Mouse (Mus musculus) ES-Bruce4 (cell line): ENCODE measurements around the gene Sept8.

Experiments used
- CTCF ChIP-seq: IDR thresholded peaks from one replicate; pipeline ENCODE4 v1.8.1; 2011; ENCODE audit warnings: low read depth, low read length
- EP300 ChIP-seq: IDR thresholded peaks from 2 replicates; pipeline ENCODE4 v1.6.1; 2011; ENCODE audit warnings: low read depth, low read length; ENCODE audit not compliant: insufficient read depth
- POLR2A ChIP-seq: IDR thresholded peaks from one replicate; pipeline ENCODE4 v1.8.1; 2011; ENCODE audit warnings: low read length; ENCODE audit not compliant: insufficient read depth

DNA sequence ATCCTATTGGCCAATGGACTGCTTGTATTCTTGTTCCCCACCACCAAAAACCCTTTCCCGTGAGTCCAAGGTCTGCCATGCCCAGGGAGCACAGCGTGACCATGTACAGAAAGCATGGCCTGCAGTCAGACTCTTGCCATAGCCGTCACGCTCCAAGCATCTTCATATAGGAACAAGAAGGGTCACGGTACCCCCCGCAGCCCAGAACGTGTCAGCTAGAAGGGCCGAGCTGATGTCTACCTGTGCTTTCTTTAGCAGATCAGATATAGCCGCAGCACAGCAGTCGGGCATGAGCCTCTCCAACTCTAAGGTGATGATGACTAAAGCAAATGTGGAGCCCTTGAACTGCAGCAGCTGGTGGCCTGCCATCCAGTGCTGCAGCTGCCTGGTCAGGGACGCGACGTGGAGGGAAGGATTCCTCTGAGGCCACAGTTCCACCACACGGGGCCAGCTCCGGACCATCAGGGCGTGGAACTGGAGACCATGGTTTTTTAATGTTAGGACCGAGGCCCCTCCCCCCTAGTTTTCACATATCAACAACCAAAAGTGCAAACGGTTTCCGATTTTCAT is 29.1 kb downstream of the Sept8 start:
- TF ChIP-seq CTCF (no peak), POLR2A (no peak), EP300 (no peak)
